Mouse (Mus musculus) C2C12 (cell line): ENCODE measurements around the gene Fra10ac1. TPM values are rescaled to one million over a fixed set of nuclear protein-coding genes. Genes with fewer than 3 reads are reported as not detected.

Experiments used
- H3K27me3 ChIP-seq: one replicate; pipeline ENCODE4 v1.6.1; 2011; ENCODE audit not compliant: control insufficient read depth, insufficient read depth, insufficient read length
- H3K36me3 ChIP-seq: one replicate; pipeline ENCODE4 v1.6.1; 2011; ENCODE audit not compliant: control insufficient read depth, insufficient read depth
- H3K4me3 ChIP-seq: one replicate; pipeline ENCODE4 v1.5.1; 2011; ENCODE audit warnings: mild to moderate bottlenecking, control low read depth; ENCODE audit not compliant: poor library complexity, insufficient read depth, severe bottlenecking
- H3K79me2 ChIP-seq: one replicate; pipeline ENCODE4 v1.6.1; 2011; ENCODE audit not compliant: control insufficient read depth, insufficient read depth
- H3K79me3 ChIP-seq: one replicate; pipeline ENCODE4 v1.6.1; 2011; ENCODE audit warnings: low read depth, control low read depth
- H3ac ChIP-seq: one replicate; pipeline ENCODE3; 2011; ENCODE audit warnings: low read depth; ENCODE audit not compliant: control insufficient read depth, insufficient read length
- CEBPB ChIP-seq: IDR thresholded peaks from one replicate; pipeline ENCODE4 v1.6.1; 2011; ENCODE audit warnings: low read depth, mild to moderate bottlenecking, control low read depth, moderate library complexity
- CTCF ChIP-seq: IDR thresholded peaks from one replicate; pipeline ENCODE4 v1.5.1; 2011; ENCODE audit not compliant: control insufficient read depth, insufficient read depth, insufficient read length
- FOSL1 ChIP-seq: IDR thresholded peaks from one replicate; pipeline ENCODE4 v1.8.0; 2011; ENCODE audit warnings: mild to moderate bottlenecking, low read length; ENCODE audit not compliant: poor library complexity, insufficient read depth, severe bottlenecking
- MAX ChIP-seq: IDR thresholded peaks from one replicate; pipeline ENCODE4 v1.6.1; 2011; ENCODE audit warnings: mild to moderate bottlenecking, control low read depth
- MYOD1 ChIP-seq: IDR thresholded peaks from one replicate; pipeline ENCODE4 v1.6.1; 2011; ENCODE audit warnings: low read depth; ENCODE audit not compliant: control insufficient read depth, insufficient read length
- MYOG ChIP-seq: IDR thresholded peaks from one replicate; pipeline ENCODE4 v1.6.1; 2011; ENCODE audit not compliant: control insufficient read depth, insufficient read length; ENCODE audit errors: extremely low read depth
- USF1 ChIP-seq: IDR thresholded peaks from one replicate; pipeline ENCODE4 v1.6.1; 2011; ENCODE audit warnings: low read depth, mild to moderate bottlenecking, control low read depth, moderate library complexity
- polyA plus RNA-seq: library from polyadenylated mRNA; unstranded; fragments of >200 nt; fragmentation: generic; extraction: Trizol; gene quantifications from one replicate; pipeline ENCODE4 v1.2.1, GENCODE M21; 2012; ENCODE audit warnings: missing spikeins

The Fra10ac1 gene
- polyA plus RNA-seq, 1 experiment = 4.6 TPM

- Histone ChIP-seq H3K4me3 (no peak overlapping the region), H3K79me2 (no peaks in the 10 kb centered on the region), H3K27me3 (peaks cover 13% of the 10 kb centered on the region), H3ac (no peak overlapping the region), H3K36me3 (no peaks in the 10 kb centered on the region), H3K79me3 (no peaks in the 10 kb centered on the region)
- TF ChIP-seq MYOD1 = no peak
- no peak for TF ChIP-seq MAX
Measured at GRCm38 (mm10) chr19:38237834-38238212, 13.9 kb upstream of the Fra10ac1 start.

- H3K79me3 ChIP-seq = no peaks in the 10 kb centered on the region
- no peaks in the 10 kb centered on the region for H3K36me3 ChIP-seq
- peaks cover 13% of the 10 kb centered on the region for H3K27me3 ChIP-seq
- no peak overlapping the region for H3K4me3 ChIP-seq
- H3K79me2 ChIP-seq = no peaks in the 10 kb centered on the region
- TF ChIP-seq MAX = no peak
- no peak overlapping the region for H3ac ChIP-seq
Measured at GRCm38 (mm10) chr19:38236526-38236925, 12.6 kb upstream of the Fra10ac1 start.

GRCm38 (mm10) chr19:38232516-38232915, 8.6 kb upstream of the Fra10ac1 start:
- H3ac ChIP-seq = no peak overlapping the region
- no peak overlapping the region for H3K4me3 ChIP-seq
- TF ChIP-seq MAX (no peak), MYOD1 (no peak), MYOG (no peak), FOSL1 (no peak)
- peaks cover 4% of the 10 kb centered on the region for H3K27me3 ChIP-seq
- H3K36me3 ChIP-seq = no peaks in the 10 kb centered on the region
- no peaks in the 10 kb centered on the region for H3K79me3 ChIP-seq
- H3K79me2 ChIP-seq = no peaks in the 10 kb centered on the region

- H3K27me3 ChIP-seq = peaks cover 4% of the 10 kb centered on the region
- no peak overlapping the region for H3K4me3 ChIP-seq
- TF ChIP-seq MYOG (no peak), CTCF (no peak), USF1 (no peak), MAX (no peak), FOSL1 (no peak), CEBPB (no peak), MYOD1 (no peak)
- no peaks in the 10 kb centered on the region for H3K79me3 ChIP-seq
- H3ac ChIP-seq = no peak overlapping the region
- H3K36me3 ChIP-seq = no peaks in the 10 kb centered on the region
- H3K79me2 ChIP-seq = no peaks in the 10 kb centered on the region
Measured at GRCm38 (mm10) chr19:38232087-38232486, 8.1 kb upstream of the Fra10ac1 start.

GRCm38 (mm10) chr19:38228699-38229098, 4.7 kb upstream of the Fra10ac1 start:
- Histone ChIP-seq H3K79me2 (no peaks in the 10 kb centered on the region), H3K79me3 (no peaks in the 10 kb centered on the region), H3ac (no peak overlapping the region), H3K4me3 (no peak overlapping the region), H3K27me3 (no peaks in the 10 kb centered on the region), H3K36me3 (no peaks in the 10 kb centered on the region)
- no peak for TF ChIP-seq MYOD1
- no peak for TF ChIP-seq FOSL1
- TF ChIP-seq USF1 = no peak
- no peak for TF ChIP-seq MAX
- TF ChIP-seq MYOG = no peak
- TF ChIP-seq CTCF = no peak
- no peak for TF ChIP-seq CEBPB

- peak overlapping the region; percentile 74 for H3K4me3 ChIP-seq
- H3K36me3 ChIP-seq = no peaks in the 10 kb centered on the region
- H3K27me3 ChIP-seq = no peaks in the 10 kb centered on the region
- no peak for TF ChIP-seq MAX
- no peak overlapping the region for H3ac ChIP-seq
- no peaks in the 10 kb centered on the region for H3K79me3 ChIP-seq
- no peaks in the 10 kb centered on the region for H3K79me2 ChIP-seq
Measured at GRCm38 (mm10) chr19:38224685-38225060, 717 bp upstream of the Fra10ac1 start.

- Histone ChIP-seq H3K36me3 (no peaks in the 10 kb centered on the region), H3ac (peak overlapping the region; percentile 87), H3K27me3 (no peaks in the 10 kb centered on the region), H3K79me2 (no peaks in the 10 kb centered on the region), H3K79me3 (no peaks in the 10 kb centered on the region), H3K4me3 (peak overlapping the region; percentile 74)
- TF ChIP-seq MYOG = no peak
- no peak for TF ChIP-seq USF1
Measured at GRCm38 (mm10) chr19:38223356-38223904, 526 bp downstream of the Fra10ac1 start.
